Mouse (Mus musculus): Measurements from ENCODE around the gene Dtx2.
"Not testable (repeated sequence)": the region's sequence is repeated elsewhere in the genome, so short reads cannot be mapped to it uniquely, and the experiment has no call there.

Dtx2 gene

DNA sequence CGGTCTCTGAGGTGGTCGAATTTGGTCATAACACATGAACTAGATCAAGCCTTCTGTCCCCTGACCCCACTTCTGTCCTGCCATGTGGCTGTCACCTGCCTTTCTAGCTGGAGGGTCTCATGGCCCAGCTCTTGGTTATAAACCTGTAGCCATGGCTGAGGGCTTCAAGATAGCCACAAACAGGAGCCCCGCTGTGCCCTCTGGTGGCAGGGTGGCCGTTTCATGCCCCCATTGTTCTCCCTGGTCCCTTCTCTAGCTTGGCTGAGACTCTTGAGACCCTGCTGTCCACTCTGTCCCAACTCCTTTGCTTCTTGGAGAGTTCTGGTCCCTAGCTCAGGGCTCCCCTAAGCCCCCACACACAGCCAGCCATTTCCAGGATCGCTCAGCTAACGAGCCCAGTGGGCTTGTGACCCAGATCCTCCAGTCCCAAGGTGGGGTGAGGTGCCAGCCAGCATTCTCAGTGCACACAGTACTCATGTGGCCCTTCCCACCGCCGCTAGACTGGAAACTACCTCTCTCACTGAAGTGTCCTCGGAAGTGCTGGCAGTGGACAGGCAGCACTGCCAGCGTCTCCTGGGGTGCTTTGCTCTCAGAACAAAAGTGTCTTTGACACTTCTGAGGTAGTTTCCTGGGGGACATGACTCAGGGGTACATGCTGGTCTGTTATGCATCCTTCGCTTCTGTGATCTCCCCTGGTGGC lies 33.2 kb downstream of the Dtx2 start:
- DNase-seq: no peak

DNA sequence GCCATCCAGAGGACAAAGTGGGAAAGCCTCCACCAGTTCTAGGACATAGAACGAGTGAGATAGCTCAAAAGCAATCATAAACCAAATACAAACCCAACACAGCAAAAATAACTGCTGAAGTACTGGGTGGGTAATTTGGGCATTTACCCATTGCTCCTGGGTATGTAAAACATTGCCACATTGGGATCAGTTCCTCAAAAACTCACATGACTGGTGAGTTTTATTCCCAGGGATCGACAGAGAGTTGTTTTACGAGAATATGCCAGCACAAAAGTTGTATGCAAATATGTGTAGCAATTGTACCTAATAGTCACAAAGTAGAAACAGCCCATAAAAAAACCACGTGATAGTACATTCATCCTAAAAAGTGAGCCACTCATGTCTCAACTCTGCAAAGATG lies 40.3 kb downstream of the Dtx2 start:
- DNase-seq: no peak

DNA sequence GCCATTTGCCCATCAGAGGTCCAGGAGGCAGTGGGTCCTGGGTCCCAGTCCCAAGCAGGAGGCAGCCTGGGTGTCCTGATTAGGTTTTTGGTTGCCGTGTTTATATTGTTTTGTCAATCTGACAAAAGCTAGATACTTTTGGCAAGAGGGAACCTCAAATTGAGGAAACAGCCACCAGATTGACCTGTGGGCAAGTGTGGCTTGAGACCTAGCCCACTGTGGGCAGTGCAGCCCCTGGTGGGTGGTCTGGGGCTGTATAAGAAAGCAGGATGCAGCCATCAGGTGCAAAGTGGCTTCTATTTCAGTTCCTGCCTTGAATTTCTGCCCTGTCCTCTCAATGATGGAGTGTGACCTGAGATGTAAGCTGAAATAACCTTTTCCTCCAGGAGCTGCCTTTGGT lies 40.7 kb downstream of the Dtx2 start:
- no peak for DNase-seq

DNA sequence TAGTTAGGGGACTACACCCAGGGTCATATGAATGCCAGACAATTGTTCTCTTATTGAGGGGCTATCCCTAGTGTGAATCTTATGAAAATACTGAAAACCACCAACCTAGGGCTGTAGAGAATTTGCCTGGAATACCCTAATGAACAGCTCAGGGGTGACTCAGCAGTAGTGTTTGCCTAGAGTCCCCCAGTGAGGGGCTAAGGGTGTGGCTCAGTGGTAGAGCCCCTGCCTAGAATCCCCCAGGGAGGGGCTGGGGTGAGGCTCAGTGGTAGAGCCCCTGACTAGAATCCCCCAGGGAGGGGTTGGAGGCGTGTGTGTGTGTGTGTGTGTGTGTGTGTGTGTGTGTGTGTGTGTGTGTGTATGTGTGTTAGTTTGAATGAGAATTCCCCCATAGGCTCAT lies 42.1 kb downstream of the Dtx2 start:
- no peak for DNase-seq

DNA sequence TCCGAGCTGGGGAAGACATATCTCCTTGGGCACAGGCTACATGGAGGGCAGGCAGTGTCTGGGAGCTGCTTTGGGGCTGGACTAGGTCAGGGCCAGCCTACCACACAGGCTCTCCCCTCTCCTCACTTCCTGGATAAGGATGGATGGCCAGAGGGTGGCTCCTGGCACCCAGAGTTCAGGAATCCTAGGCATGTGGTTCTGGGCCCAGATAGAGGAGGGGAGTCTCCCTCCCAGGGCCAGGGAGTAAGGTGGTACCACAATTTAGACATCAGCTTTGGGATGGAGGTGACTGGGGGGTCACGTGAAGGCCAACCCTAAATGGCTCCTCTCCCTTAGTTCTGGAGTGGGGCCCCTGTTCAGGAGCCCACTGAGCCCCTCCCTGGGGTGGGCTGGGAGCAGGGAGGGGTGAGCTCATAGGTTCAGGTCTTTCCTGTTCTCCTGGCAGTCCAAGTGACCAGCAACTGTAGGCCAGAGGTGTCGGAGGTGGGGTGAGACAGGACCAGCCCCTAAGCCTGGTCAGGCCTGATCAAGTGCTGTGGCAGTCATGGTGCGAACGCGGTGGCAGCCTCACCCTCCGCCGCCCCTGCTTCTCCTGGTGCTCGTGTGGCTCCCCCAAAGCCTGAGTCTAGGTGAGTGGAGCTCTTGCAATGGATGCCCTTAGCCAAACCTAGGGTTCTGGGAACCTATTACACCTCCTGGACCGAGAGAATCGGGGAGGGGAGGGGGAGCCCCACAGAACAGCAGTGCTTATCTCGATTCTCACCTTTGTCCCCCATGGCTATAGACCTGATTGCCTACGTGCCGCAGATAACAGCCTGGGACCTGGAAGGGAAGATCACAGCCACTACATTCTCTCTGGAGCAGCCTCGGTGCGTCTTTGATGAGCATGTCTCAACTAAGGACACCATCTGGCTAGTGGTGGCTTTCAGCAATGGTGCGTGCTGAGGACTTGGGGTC lies 43.9 kb downstream of the Dtx2 start, which contains the start of gene Upk3b:
Upk3b (plus strand) TSS at position 239 of the 957 bp plus-strand sequence.
- DNase-seq: no peak

DNA sequence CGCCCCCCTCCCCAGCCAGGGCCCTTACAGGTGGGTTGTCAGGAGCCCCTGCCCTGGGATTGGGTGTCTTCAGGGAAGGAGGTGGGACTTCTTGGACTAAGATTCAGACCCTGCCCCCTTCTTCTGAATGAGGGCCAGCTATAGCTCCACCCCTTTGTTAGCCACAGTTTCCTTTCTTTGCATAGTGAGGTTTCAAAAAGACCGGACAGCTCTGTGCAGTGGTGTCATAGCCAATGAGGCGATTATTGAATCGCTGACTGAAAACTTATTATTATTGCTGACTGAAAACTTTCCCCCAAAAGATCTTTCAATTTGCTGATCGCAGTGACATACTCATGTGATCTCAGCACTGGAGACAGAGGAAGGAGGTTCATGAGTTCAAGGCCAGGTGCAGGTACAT lies 45.6 kb downstream of the Dtx2 start:
- DNase-seq: no peak

DNA sequence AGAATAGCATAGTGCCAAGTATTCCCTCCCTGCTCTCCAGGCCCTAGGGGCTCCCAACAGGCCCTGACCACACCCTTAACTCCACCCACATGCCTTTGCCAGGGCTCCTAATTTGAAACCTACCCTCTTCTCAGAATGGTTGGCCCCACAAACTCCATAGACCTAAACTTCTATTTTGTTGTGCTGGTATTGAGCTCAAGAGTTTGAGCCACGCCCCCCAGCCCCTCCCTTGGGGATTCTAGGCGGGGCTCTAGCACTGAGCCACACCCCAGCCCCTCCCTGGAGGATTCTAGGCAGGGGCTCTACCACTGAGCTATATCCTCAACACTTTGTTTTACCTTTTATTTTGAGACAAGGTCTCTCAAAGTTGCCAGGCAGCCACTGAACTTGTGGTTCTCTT lies 46.7 kb downstream of the Dtx2 start:
- DNase-seq: no peak

DNA sequence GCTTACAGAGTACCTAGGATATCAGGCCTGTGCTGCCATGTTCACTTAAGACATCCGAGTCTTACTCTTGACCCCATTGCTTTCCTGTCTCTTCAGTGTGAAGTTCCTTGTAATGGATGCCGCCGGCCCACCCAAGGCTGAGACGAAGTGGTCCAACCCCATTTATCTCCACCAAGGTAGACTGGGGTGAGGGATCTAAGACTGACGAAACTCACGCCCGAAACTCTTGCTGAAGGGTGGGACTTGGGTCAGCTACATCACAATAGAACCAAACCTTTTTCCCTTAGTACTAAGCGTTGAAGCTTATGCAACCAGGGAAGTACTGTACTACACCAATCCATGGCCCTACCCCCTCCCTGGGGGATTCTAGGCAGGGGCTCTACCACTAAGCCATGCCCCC lies 47.1 kb downstream of the Dtx2 start:
- no peak for DNase-seq

DNA sequence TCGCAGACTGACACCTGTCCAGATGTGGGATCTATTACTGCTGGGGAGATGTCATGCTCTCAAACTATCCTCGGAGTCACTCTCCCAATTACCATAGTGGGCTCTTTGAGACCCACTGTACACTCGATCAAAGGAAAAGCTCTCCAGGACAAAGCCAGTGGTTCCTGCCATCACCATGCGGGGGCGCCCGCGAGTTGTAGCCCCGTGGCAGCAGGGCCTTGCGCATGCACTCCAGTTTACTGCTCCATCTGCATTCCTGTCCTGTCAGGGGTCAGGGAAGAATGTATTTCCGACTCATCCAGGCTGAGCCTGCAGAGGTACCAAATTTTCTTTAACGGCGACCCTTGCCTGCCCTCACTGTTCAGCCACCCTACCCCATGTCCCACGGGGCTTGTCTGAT lies 50.3 kb downstream of the Dtx2 start:
- DNase-seq: no peak

DNA sequence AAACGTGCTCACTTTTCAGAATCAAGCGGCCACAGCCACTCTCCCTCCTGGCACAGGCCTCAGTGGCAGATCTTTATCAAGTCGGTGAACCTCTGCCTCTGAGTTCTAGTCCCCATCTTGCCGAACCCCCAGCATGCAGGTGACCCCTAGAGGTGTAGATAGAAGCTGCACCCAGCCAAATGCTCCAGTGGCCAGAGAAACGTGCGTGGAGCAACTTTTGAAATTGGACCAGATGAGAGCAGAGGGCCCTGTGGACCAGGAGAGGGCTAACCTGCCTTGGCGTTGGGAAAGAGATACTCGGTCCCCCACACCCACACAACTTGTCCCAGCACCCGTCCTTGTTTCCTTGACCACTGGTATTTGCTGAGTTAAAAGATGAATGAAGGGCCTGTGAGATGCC lies 50.8 kb downstream of the Dtx2 start:
- no peak for DNase-seq

DNA sequence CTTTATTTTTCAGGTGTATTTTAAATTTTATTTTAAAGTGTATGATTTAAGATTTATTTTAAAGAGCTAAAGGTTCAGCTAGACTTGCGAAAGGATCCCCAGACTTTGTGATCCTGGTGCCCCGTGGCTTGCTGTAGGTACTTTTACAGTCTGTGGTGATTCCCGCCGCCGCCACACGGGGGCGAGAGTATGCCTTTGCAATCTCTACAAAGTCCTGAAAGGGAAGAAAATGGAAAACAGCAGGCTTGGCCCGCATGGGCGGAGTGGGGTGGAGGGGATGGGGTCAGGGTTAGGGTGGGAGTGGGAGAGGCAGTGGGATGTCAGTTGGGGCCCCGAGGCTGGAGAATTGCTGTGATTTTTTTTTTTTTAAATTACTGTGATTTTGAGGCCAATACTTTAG lies 51.4 kb downstream of the Dtx2 start:
- DNase-seq: peak; percentile 80

DNA sequence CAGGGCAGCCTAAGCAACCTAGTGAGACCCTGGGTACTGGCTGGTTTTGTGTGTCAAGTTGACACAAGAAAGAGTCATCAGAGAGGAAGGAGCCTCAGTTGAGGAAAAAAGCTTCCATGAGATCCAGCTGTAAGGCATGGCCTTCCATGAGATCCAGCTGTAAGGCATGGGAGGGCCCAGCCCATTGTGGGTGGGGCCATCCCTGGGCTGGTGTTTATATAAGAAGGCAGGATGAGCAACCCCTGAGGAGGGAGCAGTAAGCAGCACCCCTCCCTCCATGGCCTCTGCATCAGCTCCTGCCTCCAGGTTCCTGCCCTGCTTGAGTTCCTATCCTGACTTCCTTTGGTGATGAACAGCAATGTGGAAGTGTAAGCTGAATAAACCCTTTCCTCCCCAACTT lies 53.9 kb downstream of the Dtx2 start:
- not testable (repeated sequence) for DNase-seq

DNA sequence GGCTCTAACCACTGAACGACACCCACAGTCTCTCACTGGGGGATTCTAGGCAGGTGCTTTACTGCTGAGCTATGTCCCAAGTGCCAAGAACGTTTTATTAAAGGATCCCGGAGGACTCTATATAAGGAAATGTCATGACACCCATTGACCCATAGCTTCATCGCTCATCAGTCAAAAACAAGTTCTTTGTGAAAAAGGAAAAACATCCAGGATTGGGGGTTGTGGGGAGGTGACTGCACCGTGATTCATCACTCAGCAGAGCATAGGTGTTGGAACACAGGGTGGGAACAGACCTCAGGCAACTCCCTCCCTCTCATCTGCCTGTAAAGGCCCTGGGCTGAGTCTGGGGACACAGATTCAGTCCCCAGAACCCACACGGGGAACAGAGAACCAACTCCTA lies 55.3 kb downstream of the Dtx2 start:
- DNase-seq: no peak

DNA sequence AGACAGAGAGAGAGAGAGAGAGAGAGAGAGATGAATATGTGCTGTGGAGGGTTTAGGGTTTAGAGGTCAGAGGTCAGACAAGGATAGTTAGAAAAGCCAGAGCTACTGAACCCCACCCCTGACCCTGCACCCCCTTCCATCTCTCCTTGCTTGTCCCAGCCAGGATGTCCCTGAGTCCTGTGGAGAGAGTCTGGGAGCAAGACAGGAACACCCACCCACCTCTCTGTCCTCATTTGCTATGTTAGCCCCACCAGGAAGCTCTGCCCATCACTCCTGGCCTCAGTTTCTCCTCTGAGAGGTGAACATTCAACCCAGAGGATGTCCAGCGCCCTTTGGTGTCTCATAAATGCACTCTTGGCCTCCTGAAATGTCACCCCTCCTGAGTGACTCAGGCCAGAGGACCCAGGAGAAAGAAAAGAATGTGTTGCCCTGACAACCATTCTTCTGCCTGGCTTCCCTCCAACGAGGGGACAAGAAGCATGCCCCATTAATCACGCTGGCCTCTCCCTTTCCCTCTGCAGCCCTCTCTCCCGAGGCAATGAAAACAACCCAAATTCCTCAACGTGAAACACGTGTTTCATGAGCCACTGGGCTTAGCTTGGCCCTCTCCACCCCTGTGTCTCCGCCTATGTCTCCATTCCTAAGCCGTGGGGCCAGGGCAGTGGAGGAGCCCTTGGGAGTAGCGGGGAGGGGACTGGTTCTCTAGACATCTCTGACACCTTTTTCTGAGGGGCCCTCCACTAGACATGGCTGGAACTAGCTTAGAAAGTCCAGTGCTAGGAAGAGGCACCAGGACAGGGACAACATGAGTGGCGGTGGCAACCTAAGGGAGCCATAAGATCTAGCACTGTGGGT lies 56.9 kb downstream of the Dtx2 start:
- DNase-seq: no peak

DNA sequence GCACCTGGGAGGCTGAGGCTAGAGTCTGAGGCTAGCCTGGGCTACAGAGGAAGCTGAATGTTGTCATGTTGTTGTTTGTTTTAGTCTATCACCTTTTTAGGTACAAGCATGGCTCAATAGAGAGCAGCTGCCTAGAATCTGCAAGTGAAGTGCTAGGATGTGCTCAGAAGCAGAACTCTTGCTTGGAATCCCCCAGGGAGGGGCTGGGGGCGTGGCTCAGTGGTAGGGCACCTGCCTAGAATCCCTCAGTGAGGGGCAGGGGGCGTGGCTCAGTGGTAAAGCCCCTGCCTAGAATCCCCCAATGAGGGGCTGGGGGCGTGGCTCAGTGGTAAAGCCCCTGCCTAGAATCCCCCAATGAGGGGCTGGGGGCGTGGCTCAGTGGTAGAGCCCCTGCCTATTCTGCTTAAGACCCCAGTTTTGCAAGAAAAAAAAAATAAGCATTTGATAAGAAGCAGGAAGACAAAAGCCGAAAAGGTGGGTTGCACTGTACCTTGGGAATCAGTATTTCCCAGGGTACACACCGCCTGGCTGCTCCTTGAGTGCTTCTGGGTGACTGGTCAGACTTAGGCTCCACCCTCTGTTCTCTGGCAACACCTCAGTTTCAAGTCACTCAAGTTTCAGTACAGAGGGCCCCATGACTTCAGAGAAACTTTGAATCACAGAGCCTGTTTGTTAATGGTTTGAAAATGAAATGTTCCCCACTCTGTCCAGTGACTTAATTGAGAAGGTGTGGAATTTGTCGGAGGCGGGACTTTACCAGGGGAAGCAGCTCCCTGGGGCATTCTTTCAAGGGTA lies 58.5 kb downstream of the Dtx2 start:
- no peak for DNase-seq

DNA sequence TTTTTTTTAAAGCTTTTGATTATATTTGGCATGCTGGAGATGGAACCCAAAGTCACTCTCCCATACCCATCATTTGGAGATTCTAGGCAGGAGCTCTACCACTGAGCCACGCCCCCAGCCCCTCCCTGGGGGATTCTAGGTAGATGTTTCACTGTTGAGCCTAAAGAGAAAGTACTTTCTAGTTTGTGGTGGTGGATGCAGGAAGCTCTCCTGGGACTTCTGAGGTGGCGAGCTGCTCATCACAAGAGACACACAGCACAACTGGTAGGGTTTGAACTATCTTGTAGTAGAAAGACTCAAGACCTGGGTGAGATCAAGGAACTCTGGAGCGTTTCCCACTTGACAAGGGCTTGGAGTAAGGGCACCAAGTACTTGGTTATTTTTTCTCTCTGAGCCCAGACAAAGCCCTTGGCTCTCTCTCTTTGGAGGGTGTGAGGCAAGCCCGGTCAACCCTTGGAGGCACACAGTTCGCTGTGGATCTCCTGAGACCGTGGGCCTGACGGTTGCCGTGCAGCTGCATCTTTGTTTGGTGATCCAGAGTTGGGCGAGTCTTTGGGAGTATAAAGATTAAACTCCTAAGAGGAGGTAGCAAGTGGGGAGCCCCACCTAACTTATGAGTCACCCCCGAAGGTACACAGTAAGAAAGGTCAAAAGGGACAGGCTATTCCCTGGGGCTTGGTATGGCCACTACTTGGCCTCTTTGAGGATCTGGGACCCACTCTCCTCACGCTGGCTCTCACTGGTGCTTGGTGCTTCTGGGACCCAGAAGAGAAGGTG lies 59.9 kb downstream of the Dtx2 start, which contains the start of gene Upk3bl:
Upk3bl (plus strand) TSS at position 192 of the 777 bp plus-strand sequence.
- DNase-seq: no peak

DNA sequence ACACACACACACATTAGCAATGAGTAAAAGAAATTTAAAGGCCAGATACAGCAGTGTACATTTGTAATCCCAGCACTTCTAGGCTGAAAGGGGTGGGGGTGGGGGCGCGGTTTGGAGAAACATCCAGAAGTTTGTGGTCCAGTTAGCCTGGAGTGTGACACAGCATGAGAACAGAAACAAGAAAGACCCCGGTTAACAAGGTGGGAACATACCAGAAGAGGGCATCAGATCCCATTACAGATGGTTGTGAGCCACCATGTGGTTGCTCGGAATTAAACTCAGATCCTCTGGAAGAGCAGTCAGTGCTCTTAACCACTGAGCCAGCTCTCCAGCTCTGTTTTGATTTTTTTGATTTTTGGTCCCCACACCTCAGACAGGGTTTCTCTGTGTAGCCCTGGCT lies 61.5 kb downstream of the Dtx2 start:
- no peak for DNase-seq

DNA sequence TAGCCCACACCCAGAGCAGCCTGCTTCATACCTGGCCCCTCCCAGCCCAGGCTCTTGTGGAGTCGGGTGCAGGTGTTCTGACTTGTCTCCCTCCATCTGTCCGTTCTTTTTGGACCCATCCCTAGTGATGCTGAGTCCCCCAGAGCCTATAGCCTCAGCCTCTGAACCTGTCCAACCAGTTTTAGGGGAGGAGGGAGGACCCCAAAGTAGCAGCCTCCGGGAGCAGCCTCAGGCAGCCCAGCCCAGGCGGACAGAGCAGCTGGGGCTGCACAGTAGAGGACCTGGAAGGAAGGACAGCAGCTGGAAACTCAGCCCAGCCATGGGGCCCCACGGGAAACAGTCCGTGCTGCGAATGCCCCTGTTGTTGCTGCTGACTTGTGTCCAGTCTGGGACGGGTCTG lies 62.5 kb downstream of the Dtx2 start:
- DNase-seq: no peak

DNA sequence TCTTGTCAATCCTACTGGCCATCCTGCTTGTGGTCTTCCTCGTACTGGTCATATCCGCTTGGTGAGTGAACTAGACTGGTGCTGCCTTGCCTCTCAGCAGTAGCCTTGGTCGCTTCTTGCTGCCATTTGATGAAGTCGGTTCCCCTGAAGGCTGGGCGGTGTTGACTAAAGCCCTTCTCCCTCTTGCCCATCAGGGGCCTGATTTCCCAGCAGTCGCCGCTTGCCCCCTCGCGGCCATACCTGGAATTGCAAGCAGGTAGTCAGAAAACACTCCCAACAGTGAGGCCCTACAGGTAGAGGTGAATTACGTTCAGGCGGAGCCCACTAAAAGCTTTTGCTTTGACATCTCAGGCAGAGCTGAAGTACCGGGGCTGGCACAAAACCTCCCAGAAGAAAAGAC lies 67.0 kb downstream of the Dtx2 start:
- DNase-seq: peak; percentile 57

DNA sequence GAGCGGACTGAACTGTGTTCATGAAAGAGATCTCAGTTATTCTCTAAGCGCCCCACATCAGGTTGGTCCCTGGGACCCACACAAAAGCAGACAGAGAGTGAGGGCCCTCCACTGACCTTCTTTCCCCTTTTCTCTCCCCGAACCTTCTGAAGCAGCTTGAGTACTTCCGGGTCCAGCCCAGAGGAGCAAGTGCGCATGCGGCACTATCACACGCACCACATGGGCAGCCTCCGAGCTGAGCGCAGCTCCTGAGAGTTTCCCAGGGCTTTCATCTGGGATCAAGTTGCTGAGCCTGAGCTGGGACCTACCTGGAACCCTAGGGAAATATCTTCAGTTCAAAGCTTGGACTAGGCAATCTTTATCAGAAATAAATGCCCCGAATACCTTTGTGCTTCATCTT lies 69.3 kb downstream of the Dtx2 start:
- no peak for DNase-seq

DNA sequence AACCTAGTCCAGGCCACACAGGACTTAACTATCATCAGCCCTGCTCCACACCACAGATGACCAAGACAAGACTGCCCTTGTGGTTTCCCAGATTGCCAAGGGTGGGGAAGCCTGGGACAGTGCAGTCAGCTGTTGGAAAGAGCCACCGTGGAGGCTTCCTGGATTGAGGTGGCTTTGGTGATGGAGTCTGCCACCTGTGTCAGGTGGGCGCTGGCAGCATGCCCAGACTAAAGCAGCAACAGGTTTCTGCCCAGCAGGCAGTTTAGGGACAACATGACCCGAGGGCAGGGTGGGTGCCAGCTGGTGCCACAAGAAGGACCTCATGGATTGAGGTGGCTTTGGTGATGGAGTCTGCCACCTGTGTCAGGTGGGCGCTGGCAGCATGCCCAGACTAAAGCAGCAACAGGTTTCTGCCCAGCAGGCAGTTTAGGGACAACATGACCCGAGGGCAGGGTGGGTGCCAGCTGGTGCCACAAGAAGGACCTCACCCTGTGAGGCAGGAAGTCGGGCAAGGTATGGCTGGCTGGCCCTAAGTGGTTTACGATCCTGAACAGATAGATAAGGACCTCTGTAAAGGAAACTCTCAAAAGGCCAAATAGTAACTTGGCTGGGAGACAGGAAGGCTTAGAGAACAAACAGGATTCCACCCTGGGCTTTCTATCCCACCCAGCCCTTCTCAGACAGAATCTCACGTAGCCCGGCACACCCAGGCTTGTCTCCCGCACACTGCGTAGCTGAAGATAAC lies 72.0 kb downstream of the Dtx2 start:
- DNase-seq: not testable (repeated sequence)

Measured in cerebellum, adult 8-10 months (tissue).